Mouse (Mus musculus): ENCODE data around the gene Vmn1r49. TPM values are rescaled to one million over a fixed set of nuclear protein-coding genes. Genes with fewer than 3 reads are reported as not detected.

The Vmn1r49 gene
- not detected for polyA plus RNA-seq (2014; fragmentation: Illumina TruSeq; extraction: RNeasy Lipid Tissue Mini Kit (QIAGEN cat#74804); ENCODE audit: insufficient read depth, low read depth, low replicate concordance)

DNA sequence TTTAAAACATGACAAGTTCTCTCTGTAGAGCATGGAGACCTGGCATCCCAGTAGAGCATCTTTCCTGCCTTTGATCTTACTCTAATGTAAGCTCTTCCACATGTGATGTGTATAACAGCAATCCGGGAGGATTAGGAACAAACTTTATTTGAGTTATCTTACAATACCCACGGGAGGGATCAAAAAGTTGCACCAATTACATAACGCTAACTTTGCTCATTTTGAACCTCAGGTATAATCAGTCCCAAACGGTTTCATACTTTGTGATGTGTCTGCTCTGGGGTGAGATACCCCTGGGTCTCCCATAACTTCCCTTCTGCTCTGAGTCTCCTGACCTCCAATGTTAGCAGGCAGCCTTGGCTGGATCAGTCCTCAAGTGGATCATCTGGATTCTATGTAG, at the start of gene Vmn1r49:
Vmn1r49 (minus strand) TSS at position 101 of the 400 bp plus-strand sequence.

DNA sequence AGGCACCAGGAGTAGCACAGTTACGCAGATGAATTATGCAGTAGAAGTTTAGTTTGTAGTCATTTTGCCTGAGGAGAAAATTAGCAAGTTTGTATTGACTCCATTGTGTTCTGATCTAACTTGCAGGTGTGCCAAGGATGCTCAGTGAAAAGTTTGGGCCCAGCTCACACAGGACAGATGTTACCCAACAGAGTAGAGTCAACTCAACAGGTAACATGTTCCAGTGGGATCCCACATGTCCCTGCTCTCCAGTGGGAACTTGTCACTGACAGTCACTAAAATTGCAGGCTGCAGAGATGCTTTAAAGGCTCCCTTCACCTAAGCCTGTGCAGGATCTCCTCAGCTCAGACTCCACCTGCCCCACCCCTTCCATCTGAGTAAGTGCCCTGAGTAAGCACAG, 44.0 kb upstream of the Vmn1r49 start, which contains the start of gene Vmn1r51:
Vmn1r51 (plus strand) TSS at position 301 of the 400 bp plus-strand sequence.

DNA sequence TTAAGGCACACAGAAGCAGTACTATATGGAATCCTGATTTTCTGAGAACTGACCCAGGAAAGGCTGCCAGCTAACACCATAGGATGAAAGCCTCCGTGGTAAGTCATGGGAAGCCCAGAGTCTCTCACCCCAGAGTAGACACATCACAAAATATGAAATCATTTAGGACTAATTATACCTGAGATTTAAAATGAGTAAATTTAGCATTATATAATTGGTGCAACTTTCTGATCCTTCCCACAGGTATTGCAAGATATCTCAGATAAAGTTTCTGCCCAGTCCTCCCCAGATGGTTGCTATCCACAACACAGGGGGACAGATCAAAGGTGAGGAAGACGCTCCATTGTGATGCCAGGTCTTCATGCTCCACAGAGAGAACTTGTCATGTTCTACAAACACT, 22.8 kb upstream of the Vmn1r49 start, which contains the start of gene Vmn1r50:
Vmn1r50 (plus strand) TSS at position 301 of the 400 bp plus-strand sequence.

DNA sequence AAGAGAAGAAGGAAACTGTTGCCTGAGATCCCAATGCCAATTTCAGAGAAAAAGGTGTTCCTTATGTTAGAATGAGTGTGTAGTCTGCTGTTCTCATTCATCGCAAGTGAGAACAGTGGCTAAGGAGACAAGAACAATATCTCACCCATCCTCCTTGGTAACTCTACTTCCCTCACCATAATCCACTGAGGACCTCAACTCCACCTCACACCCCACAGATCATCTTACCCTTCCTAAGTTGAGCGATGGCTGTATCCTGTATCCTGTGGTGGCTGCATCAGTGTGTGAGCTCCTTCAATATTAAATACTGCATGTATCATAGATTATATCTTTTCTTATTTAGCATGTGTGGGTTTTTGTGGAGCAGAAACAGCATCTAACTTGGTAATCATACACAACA, 41.6 kb downstream of the Vmn1r49 start, which contains the start of gene Vmn1r48:
Vmn1r48 (minus strand) TSS at position 101 of the 400 bp plus-strand sequence.

Other genes starting within 250 kb of the Vmn1r49 start
- gene Vmn1r42, start 202.1 kb downstream of the Vmn1r49 start, polyA plus RNA-seq (2014; fragmentation: Illumina TruSeq; extraction: RNeasy Lipid Tissue Mini Kit (QIAGEN cat#74804); ENCODE audit: insufficient read depth, low read depth, low replicate concordance): not detected
- gene Vmn1r43, start 202.1 kb downstream of the Vmn1r49 start, polyA plus RNA-seq (2014; fragmentation: Illumina TruSeq; extraction: RNeasy Lipid Tissue Mini Kit (QIAGEN cat#74804); ENCODE audit: insufficient read depth, low read depth, low replicate concordance): not detected
- gene Vmn1r44, start 194.8 kb downstream of the Vmn1r49 start, polyA plus RNA-seq (2014; fragmentation: Illumina TruSeq; extraction: RNeasy Lipid Tissue Mini Kit (QIAGEN cat#74804); ENCODE audit: insufficient read depth, low read depth, low replicate concordance): not detected
- not detected for gene Vmn1r45, start 137.9 kb downstream of the Vmn1r49 start, polyA plus RNA-seq (2014; fragmentation: Illumina TruSeq; extraction: RNeasy Lipid Tissue Mini Kit (QIAGEN cat#74804); ENCODE audit: insufficient read depth, low read depth, low replicate concordance)
- not detected for gene Vmn1r46, start 109.2 kb downstream of the Vmn1r49 start, polyA plus RNA-seq (2014; fragmentation: Illumina TruSeq; extraction: RNeasy Lipid Tissue Mini Kit (QIAGEN cat#74804); ENCODE audit: insufficient read depth, low read depth, low replicate concordance)
- gene Vmn1r47, start 62.4 kb downstream of the Vmn1r49 start, polyA plus RNA-seq (2014; fragmentation: Illumina TruSeq; extraction: RNeasy Lipid Tissue Mini Kit (QIAGEN cat#74804); ENCODE audit: insufficient read depth, low read depth, low replicate concordance): not detected
- not detected for gene Vmn1r48, start 41.7 kb downstream of the Vmn1r49 start, polyA plus RNA-seq (2014; fragmentation: Illumina TruSeq; extraction: RNeasy Lipid Tissue Mini Kit (QIAGEN cat#74804); ENCODE audit: insufficient read depth, low read depth, low replicate concordance)
- not detected for gene Vmn1r50, start 22.9 kb upstream of the Vmn1r49 start, polyA plus RNA-seq (2014; fragmentation: Illumina TruSeq; extraction: RNeasy Lipid Tissue Mini Kit (QIAGEN cat#74804); ENCODE audit: insufficient read depth, low read depth, low replicate concordance)
- not detected for gene Vmn1r51, start 44.1 kb upstream of the Vmn1r49 start, polyA plus RNA-seq (2014; fragmentation: Illumina TruSeq; extraction: RNeasy Lipid Tissue Mini Kit (QIAGEN cat#74804); ENCODE audit: insufficient read depth, low read depth, low replicate concordance)
- not detected for gene Vmn1r52, start 96.3 kb upstream of the Vmn1r49 start, polyA plus RNA-seq (2014; fragmentation: Illumina TruSeq; extraction: RNeasy Lipid Tissue Mini Kit (QIAGEN cat#74804); ENCODE audit: insufficient read depth, low read depth, low replicate concordance)
- not detected for gene V1ra8, start 124.3 kb upstream of the Vmn1r49 start, polyA plus RNA-seq (2014; fragmentation: Illumina TruSeq; extraction: RNeasy Lipid Tissue Mini Kit (QIAGEN cat#74804); ENCODE audit: insufficient read depth, low read depth, low replicate concordance)
- gene Vmn1r53, start 145.9 kb upstream of the Vmn1r49 start, polyA plus RNA-seq (2014; fragmentation: Illumina TruSeq; extraction: RNeasy Lipid Tissue Mini Kit (QIAGEN cat#74804); ENCODE audit: insufficient read depth, low read depth, low replicate concordance): not detected
- gene Vmn1r54, start 167.8 kb upstream of the Vmn1r49 start, polyA plus RNA-seq (2014; fragmentation: Illumina TruSeq; extraction: RNeasy Lipid Tissue Mini Kit (QIAGEN cat#74804); ENCODE audit: insufficient read depth, low read depth, low replicate concordance): not detected
- not detected for gene BC048671, start 222.7 kb upstream of the Vmn1r49 start, polyA plus RNA-seq (2014; fragmentation: Illumina TruSeq; extraction: RNeasy Lipid Tissue Mini Kit (QIAGEN cat#74804); ENCODE audit: insufficient read depth, low read depth, low replicate concordance)
- gene Chst13, start 246.7 kb upstream of the Vmn1r49 start, polyA plus RNA-seq (2014; fragmentation: Illumina TruSeq; extraction: RNeasy Lipid Tissue Mini Kit (QIAGEN cat#74804); ENCODE audit: insufficient read depth, low read depth, low replicate concordance): 0.19 TPM